Mouse (Mus musculus): ENCODE measurements around the gene Zfp14.

Gene Zfp14

DNA sequence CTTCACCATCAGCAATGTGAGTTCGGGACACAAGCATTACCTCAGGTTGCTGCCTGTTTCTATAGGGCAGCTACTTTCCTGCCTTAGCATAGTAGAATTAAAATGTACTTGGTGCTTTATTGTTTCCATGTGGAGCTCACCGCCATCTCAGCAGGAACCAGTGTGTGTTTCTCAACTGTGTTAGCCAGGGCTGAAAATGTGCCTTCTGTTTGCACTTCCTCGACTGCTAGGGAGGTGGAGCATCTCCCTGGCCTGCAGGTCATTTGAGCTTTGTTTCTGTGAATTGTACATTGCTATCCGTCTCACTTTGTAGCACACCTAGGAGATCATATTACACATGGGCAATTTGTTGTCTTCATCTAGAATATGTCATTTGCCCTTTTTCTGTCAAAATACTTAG, 23.8 kb downstream of the Zfp14 start:
- DNase-seq: no peak

DNA sequence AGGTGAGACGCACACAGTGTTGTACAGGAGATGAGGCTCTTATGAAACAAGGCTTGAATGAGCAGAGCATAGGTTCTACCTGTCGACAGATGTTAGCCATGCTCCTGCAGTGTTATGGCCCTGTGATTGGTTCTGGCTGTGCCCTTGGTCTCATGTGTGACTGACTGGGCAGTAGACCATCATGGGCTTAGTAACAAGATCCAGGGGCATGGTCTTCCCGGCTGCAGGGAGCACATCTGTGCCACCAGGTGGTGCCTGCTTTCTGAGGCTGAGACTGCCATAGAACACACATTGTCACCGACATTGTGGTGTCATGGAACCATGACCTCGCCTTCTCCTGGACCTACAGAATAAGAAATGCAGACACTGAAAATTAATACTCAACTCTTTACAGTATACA, 25.8 kb downstream of the Zfp14 start:
- no peak for DNase-seq

DNA sequence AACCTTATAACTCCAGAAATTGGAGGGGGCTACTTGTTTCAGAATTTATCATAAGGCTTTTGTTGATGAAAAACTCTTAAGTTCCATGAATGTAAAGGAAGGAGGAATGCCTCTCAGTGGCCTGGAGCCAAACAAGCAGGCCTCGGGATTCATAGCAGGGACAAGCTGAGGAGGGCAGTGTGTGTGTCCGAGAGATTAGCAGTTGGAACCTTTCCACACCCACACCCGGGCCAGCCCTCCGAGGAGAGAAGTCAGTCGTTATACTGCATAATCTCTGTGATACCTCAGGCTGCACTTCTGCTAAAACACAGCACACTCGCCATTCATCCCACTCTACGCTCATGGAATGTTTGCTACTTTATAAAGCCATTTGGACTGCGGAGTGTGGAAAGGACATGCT, 27.4 kb downstream of the Zfp14 start:
- DNase-seq: no peak

DNA sequence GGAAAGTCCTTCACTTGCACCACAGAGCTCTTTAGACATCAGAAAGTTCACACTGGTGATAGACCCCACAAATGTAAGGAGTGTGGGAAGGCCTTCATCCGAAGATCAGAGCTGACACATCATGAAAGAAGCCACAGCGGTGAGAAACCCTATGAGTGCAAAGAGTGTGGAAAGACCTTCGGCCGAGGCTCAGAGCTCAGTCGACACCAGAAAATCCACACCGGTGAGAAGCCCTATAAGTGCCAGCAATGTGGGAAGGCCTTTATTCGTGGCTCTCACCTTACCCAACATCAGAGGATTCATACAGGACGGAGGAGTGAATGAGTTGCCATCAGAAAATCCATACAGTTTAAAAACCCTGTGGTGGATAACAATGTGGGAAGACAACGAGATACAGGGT, 27.9 kb downstream of the Zfp14 start:
- no peak for DNase-seq

GRCm38 (mm10) chr7:30019543-30019942, 31.6 kb downstream of the Zfp14 start:
- no peak for DNase-seq

- DNase-seq: no peak
These were observed 34.0 kb downstream of the Zfp14 start for GRCm38 (mm10) chr7:30017226-30017625.

DNA sequence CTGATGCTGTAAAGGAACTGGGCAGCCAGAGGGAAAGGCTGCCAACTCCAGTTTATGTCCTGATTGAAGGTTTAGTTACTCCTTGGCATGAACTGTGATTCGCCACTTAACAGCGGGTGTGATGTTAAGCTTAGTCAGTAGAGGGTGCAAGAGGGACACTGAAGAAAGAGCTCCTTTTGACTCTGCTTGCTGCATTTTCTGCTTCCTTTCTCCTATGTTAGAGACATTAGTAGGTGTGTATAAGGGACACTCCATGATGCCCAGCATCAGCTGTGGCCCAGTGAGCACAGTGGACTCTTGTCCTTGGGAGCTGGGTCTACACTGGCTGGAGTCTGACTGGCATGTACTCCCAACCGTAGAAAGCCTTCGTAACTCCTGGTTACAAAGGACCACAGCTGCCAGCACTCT, 38.2 kb downstream of the Zfp14 start:
- no peak for DNase-seq

DNA sequence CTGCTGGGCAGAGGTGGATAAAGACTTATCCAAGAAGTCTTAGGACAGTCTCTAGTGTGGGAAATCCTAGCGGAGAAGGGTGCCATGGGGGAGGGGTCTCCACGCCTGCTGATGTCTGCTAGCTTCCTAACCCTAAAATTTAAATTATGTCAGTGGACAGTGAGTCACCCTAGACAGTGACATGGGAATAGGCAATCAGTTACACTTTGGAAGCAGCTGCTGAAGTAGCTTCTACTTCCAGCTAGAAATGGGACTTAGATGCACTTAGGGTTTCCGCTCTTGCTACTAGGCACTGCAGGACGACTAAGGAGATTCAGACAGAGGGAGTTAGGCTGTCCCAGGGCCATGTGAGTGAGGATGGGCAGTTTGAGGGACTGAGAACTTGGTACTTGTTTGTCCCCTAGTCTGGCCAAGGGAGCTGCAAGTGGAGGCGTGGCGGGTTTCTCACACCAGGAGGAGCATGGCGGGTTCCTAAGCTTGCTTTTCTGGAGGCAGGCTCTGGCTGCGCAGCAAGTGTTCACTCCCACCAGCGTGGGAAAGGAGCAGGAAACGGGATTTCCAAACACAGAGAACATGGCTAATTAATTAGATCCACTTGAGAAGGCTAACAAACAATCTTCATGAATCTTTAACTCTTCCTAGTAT, 40.5 kb downstream of the Zfp14 start:
- no peak for DNase-seq

GRCm38 (mm10) chr7:30009321-30010085, 41.7 kb downstream of the Zfp14 start:
- DNase-seq: no peak

DNA sequence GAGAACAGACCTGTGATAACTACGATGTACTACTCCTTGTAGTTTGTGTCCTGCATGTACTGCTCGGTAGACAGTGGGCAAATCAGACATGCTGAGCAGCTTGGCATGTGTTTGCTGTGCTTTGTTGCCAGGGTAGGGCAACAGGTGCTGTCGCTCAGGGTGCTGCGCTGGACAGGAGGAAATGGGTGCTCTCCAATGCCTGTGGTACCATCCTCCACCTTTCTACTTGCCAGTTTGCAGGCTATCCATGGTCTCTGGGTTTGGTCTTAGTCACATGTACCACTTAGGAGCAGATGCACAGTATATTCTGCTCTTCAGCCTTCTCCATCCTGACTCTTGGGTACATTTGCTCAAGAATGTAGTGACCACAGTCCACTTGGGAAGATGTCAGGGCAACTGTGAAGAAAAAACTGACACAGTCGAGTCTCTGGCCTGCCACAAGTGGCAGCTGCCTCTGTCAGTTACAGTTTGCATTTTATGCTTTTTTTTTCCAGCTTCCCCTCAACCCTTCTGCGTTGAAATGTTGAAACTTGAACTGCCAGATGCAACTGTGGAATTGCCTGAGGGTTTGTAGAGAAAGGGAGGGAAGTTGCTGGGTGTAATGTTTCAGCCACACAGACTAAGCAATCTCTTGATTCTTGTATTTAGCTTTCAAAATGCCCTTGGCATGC, 43.0 kb downstream of the Zfp14 start:
- no peak for DNase-seq

GRCm38 (mm10) chr7:30007601-30008000, 43.6 kb downstream of the Zfp14 start:
- no peak for DNase-seq

DNA sequence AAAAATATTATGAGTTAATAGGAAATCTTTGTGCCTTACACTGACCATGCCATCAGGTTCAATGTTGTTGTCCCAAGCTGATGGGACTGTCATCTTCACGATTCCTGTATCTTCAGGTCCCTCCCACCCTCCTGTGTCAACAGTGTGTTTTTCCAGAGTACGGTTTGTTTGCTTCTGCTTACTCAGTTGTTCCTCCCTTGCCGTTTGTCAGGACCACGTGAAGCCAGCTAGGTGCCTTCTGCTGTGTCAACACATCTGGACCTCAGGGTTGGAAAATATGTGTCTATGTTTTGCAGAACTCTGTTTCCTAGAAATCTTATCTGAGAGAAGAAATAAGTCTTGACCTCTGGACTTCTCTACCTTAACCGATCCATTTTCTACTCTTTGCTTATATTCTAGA, 50.6 kb downstream of the Zfp14 start:
- no peak for DNase-seq

- DNase-seq: no peak
These were observed 56.0 kb downstream of the Zfp14 start for GRCm38 (mm10) chr7:29995134-29995533.

GRCm38 (mm10) chr7:29993340-29993739, 57.8 kb downstream of the Zfp14 start:
- no peak for DNase-seq

DNA sequence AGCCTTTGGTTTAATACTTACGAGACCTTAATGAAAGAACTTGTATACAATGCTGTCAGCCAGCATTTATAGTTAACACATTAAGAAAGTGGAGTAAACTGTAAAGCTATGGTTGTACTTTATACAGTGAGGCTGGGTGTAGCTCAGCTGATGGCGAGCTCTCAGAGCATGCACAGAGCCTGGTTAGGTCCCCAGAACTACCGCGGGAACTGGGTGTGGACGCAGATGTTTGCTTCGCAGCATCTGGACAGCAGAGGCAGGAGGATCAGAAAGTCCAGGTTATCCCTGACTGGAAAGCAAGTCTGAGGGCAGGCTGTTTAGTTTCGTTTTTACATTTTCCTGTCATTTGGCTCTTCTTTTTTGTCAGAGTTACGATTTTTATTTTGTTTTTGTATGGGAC, 58.5 kb downstream of the Zfp14 start:
- DNase-seq: no peak

DNA sequence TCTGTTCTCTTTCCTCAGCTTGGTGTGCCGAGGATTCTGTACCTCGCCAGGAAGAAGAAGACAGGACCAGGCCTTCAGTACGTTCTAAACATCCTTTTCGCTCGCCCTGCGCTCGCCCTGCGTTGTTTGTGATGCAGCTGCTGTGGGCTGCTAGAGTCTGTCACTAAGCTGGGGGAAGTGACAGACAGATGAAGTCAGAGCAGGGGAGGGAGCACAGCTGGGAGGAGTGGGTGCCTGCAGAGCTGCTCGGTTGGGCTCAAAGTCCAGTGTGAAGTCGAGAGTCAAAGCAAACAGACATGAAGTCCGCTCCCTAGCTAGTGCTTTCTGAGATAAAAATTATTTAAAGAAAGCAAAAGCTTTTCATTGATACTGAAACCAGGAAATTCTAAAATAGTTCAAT, 62.1 kb downstream of the Zfp14 start:
- DNase-seq: peak; percentile 50

DNA sequence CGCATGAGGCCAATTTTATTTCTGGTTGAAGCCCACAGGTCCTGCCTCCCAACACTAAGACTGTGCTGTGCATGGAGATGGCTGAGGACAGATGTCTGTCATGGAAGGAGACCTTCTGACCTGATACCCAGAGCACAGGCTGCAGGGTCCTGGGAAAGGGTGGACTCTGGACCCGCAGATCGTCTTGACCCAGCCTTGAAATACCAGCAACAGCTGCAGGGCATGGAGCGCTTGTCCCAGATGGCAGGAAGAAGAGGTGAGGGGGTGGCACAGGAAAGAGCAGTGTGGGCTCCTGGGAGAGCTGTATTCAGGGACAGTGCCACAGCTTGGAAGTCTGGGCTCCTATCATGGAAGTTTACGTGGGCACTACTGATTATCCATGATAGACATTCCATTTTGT, 63.6 kb downstream of the Zfp14 start:
- DNase-seq: no peak
